Mouse (Mus musculus) midbrain, postnatal 0 days (tissue): ENCODE data around the gene Add2. TPM values are rescaled to one million over a fixed set of nuclear protein-coding genes. Genes with fewer than 3 reads are reported as not detected.

Experiments
- ATAC-seq: fragments of 200-750 bp; cut with Nextera tagmentation; 2 replicates; pipeline ENCODE4 v1.8.0; 2017; ENCODE audit warnings: moderate number of reproducible peaks, mild to moderate bottlenecking, moderate TSS enrichment, moderate library complexity; ENCODE audit not compliant: low FRiP score
- DNase-seq: peaks from one replicate; pipeline ENCODE4 v3.0.0-alpha.2; 2015; ENCODE audit warnings: low spot score
- H3K27ac ChIP-seq: fragments of 300-500 bp; sonication (generic); 2 replicates; pipeline ENCODE4 v1.5.1; 2014; ENCODE audit warnings: low read depth, mild to moderate bottlenecking, low read length, mixed read lengths
- H3K27me3 ChIP-seq: fragments of 300-500 bp; sonication (generic); 2 replicates; pipeline ENCODE4 v1.6.1; 2014; ENCODE audit warnings: low read length, control low read depth, mixed read lengths; ENCODE audit not compliant: insufficient read depth
- H3K36me3 ChIP-seq: fragments of 300-500 bp; sonication (generic); 2 replicates; pipeline ENCODE4 v1.6.1; 2014; ENCODE audit warnings: low read length, control low read depth, mixed read lengths; ENCODE audit not compliant: insufficient read depth
- H3K4me1 ChIP-seq: fragments of 300-500 bp; sonication (generic); 2 replicates; pipeline ENCODE4 v1.6.1; 2014; ENCODE audit warnings: mild to moderate bottlenecking, control low read depth, antibody characterized with exemption, low read length, mixed read lengths; ENCODE audit not compliant: insufficient read depth
- H3K4me2 ChIP-seq: fragments of 300-500 bp; sonication (generic); 2 replicates; pipeline ENCODE4 v1.6.1; 2014; ENCODE audit warnings: low read depth, mild to moderate bottlenecking, low read length, mixed read lengths; ENCODE audit not compliant: poor library complexity, severe bottlenecking
- H3K4me3 ChIP-seq: fragments of 300-500 bp; sonication (generic); 2 replicates; pipeline ENCODE4 v1.5.1; 2014; ENCODE audit warnings: low read depth, mild to moderate bottlenecking, low read length, moderate library complexity
- H3K9ac ChIP-seq: fragments of 300-500 bp; sonication (generic); replicated peaks from 2 replicates; pipeline ENCODE4 v1.6.1; 2014; ENCODE audit warnings: mild to moderate bottlenecking, low read length, moderate library complexity, mixed read lengths; ENCODE audit not compliant: poor library complexity, severe bottlenecking
- H3K9me3 ChIP-seq: fragments of 300-500 bp; sonication (generic); 2 replicates; pipeline ENCODE4 v1.6.1; 2016; ENCODE audit warnings: low read length, control low read depth
- CTCF ChIP-seq: IDR thresholded peaks from 2 replicates; pipeline ENCODE4 v1.5.1; 2016; ENCODE audit warnings: antibody characterized with exemption, mild to moderate bottlenecking
- WGBS: fragments of 180-500 bp; shearing (Covaris S2); extraction: QIAGEN DNeasy Blood & Tissue Kit; methylation state at CpG from one replicate; pipeline ENCODE4 v1.1.7; 2014; 5-methylcytosine and 5-hydroxymethylcytosine counted together
- polyA plus RNA-seq: library from polyadenylated mRNA; unstranded; fragments of >200 nt; fragmentation: Nextera tagmentation; extraction: Ambion mirVana; gene quantifications from 2 replicates; pipeline ENCODE4 v1.2.1, GENCODE M21; 2015
- total RNA-seq: library from RNA; depleted of rRNA; stranded (reverse); fragments of >200 nt; gene quantifications from 2 replicates; pipeline ENCODE4 v1.2.3, GENCODE M21; 2014

The Add2 gene
- total and polyA plus RNA-seq, 2 experiments from 2014 or later, result 124 to 159 TPM

DNA sequence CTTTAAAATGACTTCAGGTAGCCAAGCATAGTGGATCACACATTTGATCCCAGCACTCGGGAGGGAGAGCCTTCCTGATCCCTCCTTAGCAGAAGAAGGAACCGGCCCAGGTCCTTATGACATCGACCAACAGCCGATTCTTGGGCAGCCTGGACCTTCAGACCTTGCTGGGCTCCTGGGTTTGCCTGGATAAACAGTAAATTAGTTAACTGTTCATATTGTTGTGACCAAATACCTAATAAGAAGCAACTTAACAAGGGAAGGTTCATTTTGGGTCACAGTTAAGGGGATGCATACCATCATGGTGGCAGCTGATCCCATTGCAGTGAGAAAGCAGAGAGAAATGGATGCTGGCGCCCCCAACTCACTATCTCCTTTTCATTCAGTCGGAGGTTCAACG, 124.2 kb downstream of the Add2 start:
- no peak for DNase-seq
- H3K36me3 ChIP-seq, result no peaks in the 10 kb centered on the region
- WGBS, result 96% methylated on average over 7 of the region's 7 CpGs
- H3K4me2 ChIP-seq, result no peak overlapping the region
- no peak for ATAC-seq
- H3K4me3 ChIP-seq, result no peak overlapping the region
- no peaks in the 10 kb centered on the region for H3K27me3 ChIP-seq
- H3K27ac ChIP-seq, result no peak overlapping the region
- no peaks in the 10 kb centered on the region for H3K4me1 ChIP-seq
- H3K9ac ChIP-seq, result no peak overlapping the region
- H3K9me3 ChIP-seq, result no peaks in the 10 kb centered on the region
- TF ChIP-seq CTCF, result no peak

GRCm38 (mm10) chr6:86153436-86153990, 125.0 kb downstream of the Add2 start:
- no peak for ATAC-seq
- WGBS, result 77% methylated on average over 8 of the region's 8 CpGs
- H3K4me1 ChIP-seq, result no peaks in the 10 kb centered on the region
- H3K27me3 ChIP-seq, result no peaks in the 10 kb centered on the region
- no peak overlapping the region for H3K27ac ChIP-seq
- H3K4me3 ChIP-seq, result no peak overlapping the region
- no peaks in the 10 kb centered on the region for H3K36me3 ChIP-seq
- H3K4me2 ChIP-seq, result no peak overlapping the region
- no peaks in the 10 kb centered on the region for H3K9me3 ChIP-seq
- DNase-seq, result peak; percentile 19
- H3K9ac ChIP-seq, result no peak overlapping the region
- no peak for TF ChIP-seq CTCF

DNA sequence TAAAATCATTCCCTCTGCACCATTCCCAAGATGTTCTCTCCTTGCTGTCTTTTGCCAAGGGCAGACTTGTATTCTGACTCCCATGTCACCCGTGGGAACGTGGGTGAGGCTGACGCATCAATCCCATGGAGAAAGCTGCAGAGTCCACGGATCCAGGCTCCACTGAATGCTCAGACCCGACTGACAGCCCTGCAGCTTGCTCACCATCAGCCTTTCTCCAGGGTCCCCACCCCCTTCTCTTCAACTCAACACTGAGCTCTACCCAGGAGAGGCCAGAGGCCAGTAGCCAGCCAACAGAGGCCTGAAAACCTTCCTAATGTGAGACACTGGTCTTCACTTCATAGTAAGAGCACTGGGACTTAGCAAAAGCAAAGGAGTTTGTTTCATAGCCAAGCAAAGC, 125.5 kb downstream of the Add2 start:
- no peak overlapping the region for H3K4me3 ChIP-seq
- ATAC-seq (no peak), DNase-seq (no peak)
- no peaks in the 10 kb centered on the region for H3K36me3 ChIP-seq
- H3K27me3 ChIP-seq, result no peaks in the 10 kb centered on the region
- H3K4me2 ChIP-seq, result no peak overlapping the region
- 78% methylated on average over 5 of the region's 5 CpGs for WGBS
- TF ChIP-seq CTCF, result no peak
- H3K27ac ChIP-seq, result no peak overlapping the region
- H3K9me3 ChIP-seq, result no peaks in the 10 kb centered on the region
- H3K9ac ChIP-seq, result no peak overlapping the region
- H3K4me1 ChIP-seq, result no peaks in the 10 kb centered on the region

GRCm38 (mm10) chr6:86154481-86154880, 126.0 kb downstream of the Add2 start:
- TF ChIP-seq CTCF, result no peak
- WGBS, result 78% methylated on average over 2 of the region's 2 CpGs

DNA sequence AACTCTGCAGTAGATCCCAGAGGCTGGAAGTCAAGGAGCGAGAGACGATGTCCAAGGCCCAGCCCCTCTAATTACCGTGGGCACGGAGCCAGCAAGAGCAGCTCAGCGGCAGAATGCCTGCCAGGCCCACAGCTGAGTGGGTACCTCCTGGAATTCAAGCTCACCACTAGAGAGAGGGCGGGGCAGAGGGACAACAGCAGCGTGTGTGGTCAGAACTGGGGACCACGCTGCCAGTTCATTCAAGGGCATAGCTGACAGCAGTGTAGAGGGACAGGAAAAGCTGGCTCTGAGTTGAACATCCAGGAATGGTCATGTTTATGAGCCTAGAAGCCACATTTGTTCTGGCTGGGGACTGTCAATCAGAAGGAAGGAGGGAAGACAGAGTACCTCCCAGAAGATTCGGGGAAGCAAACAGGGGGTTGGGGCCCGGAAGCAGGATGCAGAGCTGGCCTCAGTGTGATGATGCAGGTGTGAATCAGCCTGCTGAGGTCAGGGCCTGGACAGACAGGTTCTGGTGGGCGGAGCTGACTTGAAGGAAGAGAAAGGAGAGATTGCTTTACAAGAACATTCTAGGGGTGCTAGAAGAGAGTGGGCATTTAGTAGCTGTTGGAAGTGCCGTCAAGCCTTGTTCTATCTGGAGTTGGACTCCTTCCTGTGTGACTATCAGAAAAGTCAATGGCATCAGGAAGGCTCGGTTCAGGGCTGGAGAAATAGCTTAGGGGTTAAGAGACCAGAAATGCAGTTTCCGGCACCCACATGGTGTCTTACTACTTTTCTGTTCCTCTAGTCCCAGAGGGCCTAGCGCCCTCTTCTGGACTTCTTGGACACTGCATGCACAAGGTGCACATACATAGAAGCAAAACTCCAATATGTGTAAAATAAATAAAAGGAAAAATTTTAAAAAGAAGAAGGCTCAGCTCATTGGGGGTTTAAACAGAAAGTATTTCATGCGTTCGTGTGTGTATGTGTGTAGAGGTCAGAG, 129.1 kb downstream of the Add2 start:
- Histone ChIP-seq H3K9me3 (no peaks in the 10 kb centered on the region), H3K4me2 (no peak overlapping the region), H3K27ac (no peak overlapping the region), H3K4me3 (no peak overlapping the region), H3K36me3 (no peaks in the 10 kb centered on the region), H3K27me3 (no peaks in the 10 kb centered on the region), H3K9ac (no peak overlapping the region), H3K4me1 (no peaks in the 10 kb centered on the region)
- DNase-seq, result peak; percentile 68
- TF ChIP-seq CTCF, result peak; percentile 36
- WGBS, result 75% methylated on average over 17 of the region's 17 CpGs
- ATAC-seq, result no peak

More at GRCm38 (mm10) chr6:86154481-86154880, 126.0 kb downstream of the Add2 start:
- Histone ChIP-seq H3K9ac (no peak overlapping the region), H3K9me3 (no peaks in the 10 kb centered on the region), H3K4me1 (no peaks in the 10 kb centered on the region), H3K27me3 (no peaks in the 10 kb centered on the region), H3K4me3 (no peak overlapping the region), H3K27ac (no peak overlapping the region), H3K4me2 (no peak overlapping the region), H3K36me3 (no peaks in the 10 kb centered on the region)
- no peak for ATAC-seq
- DNase-seq, result no peak

DNA sequence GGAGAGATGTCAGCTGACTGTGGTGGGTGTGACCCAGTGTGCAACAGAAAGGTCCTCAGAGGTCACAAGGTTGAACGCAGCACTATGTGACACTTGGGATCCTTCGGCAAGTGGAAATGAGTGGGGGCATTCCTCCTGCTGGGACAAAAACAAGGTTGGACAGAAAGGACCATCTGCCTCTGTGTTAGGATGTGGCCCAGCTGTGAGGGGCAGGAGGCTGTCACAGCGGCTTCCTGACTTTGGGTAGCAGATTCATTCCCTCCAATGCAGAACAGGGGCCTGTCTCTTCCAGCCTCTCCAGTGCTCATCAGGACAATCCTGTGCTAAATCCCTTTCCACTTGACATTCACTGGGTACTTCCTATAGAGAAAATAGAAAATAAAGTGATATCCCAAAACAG, 132.4 kb downstream of the Add2 start:
- no peak for TF ChIP-seq CTCF
- WGBS, result 48% methylated on average over 3 of the region's 3 CpGs
- H3K9ac ChIP-seq, result no peak overlapping the region
- no peak overlapping the region for H3K4me3 ChIP-seq
- H3K4me2 ChIP-seq, result no peak overlapping the region
- ATAC-seq (no peak), DNase-seq (no peak)
- no peaks in the 10 kb centered on the region for H3K27me3 ChIP-seq
- no peak overlapping the region for H3K27ac ChIP-seq
- H3K9me3 ChIP-seq, result no peaks in the 10 kb centered on the region
- H3K36me3 ChIP-seq, result no peaks in the 10 kb centered on the region
- H3K4me1 ChIP-seq, result no peaks in the 10 kb centered on the region
